Mouse (Mus musculus): ENCODE data around the gene Sgsm2. TPM values are rescaled to one million over a fixed set of nuclear protein-coding genes. Genes with fewer than 3 reads are reported as not detected.

The Sgsm2 gene
- polyA plus RNA-seq, 1 experiment from 2014 or later = 6.2 TPM

GRCm38 (mm10) chr11:74908618-74909399 is 11.9 kb upstream of the Sgsm2 start:
- ATAC-seq (ENCODE audit: insufficient read depth, low FRiP score, low read depth) = no peak
- 68% methylated on average over 12 of the region's 12 CpGs for WGBS
- H3K4me2 ChIP-seq = no peak overlapping the region
- no peak overlapping the region for H3K27ac ChIP-seq
- H3K4me1 ChIP-seq = no peaks in the 10 kb centered on the region
- no peaks in the 10 kb centered on the region for H3K9me3 ChIP-seq
- H3K9ac ChIP-seq = no peak overlapping the region
- no peaks in the 10 kb centered on the region for H3K27me3 ChIP-seq (replicated peaks)
- H3K36me3 ChIP-seq = peaks cover 61% of the 10 kb centered on the region
- no peak overlapping the region for H3K4me3 ChIP-seq (replicated peaks)

- H3K9me3 ChIP-seq = no peaks in the 10 kb centered on the region
- no peaks in the 10 kb centered on the region for H3K4me1 ChIP-seq
- no peak overlapping the region for H3K4me2 ChIP-seq
- 91% methylated on average over 6 of the region's 6 CpGs for WGBS
- H3K4me3 ChIP-seq (replicated peaks) = no peak overlapping the region
- no peak overlapping the region for H3K9ac ChIP-seq
- no peaks in the 10 kb centered on the region for H3K27me3 ChIP-seq (replicated peaks)
- H3K36me3 ChIP-seq = peaks cover 64% of the 10 kb centered on the region
- no peak for ATAC-seq (ENCODE audit: insufficient read depth, low FRiP score, low read depth)
- no peak overlapping the region for H3K27ac ChIP-seq
Observed at GRCm38 (mm10) chr11:74907850-74908249, 11.0 kb upstream of the Sgsm2 start.

GRCm38 (mm10) chr11:74902416-74902815 is 5.6 kb upstream of the Sgsm2 start:
- H3K4me3 ChIP-seq (replicated peaks) = no peak overlapping the region
- no peaks in the 10 kb centered on the region for H3K9me3 ChIP-seq
- no peak for ATAC-seq (ENCODE audit: insufficient read depth, low FRiP score, low read depth)
- H3K9ac ChIP-seq = no peak overlapping the region
- peaks cover 9% of the 10 kb centered on the region; the same call in 1 of the 2 replicates for H3K4me1 ChIP-seq
- no peak overlapping the region for H3K4me2 ChIP-seq
- H3K36me3 ChIP-seq = peaks cover 52% of the 10 kb centered on the region
- 81% methylated on average over 5 of the region's 5 CpGs for WGBS
- H3K27me3 ChIP-seq (replicated peaks) = no peaks in the 10 kb centered on the region
- H3K27ac ChIP-seq = no peak overlapping the region

GRCm38 (mm10) chr11:74901555-74901954 is 4.7 kb upstream of the Sgsm2 start:
- Histone ChIP-seq H3K36me3 (peaks cover 44% of the 10 kb centered on the region), H3K27ac (peak overlapping the region; percentile 42; the same call in 1 of the 2 replicates), H3K4me1 (peaks cover 11% of the 10 kb centered on the region; the same call in 1 of the 2 replicates), H3K4me2 (no peak overlapping the region), H3K4me3 (replicated peaks) (no peak overlapping the region), H3K9me3 (no peaks in the 10 kb centered on the region), H3K27me3 (replicated peaks) (no peaks in the 10 kb centered on the region), H3K9ac (no peak overlapping the region)
- WGBS = 72% methylated on average over 6 of the region's 6 CpGs
- no peak for ATAC-seq (ENCODE audit: insufficient read depth, low FRiP score, low read depth)

GRCm38 (mm10) chr11:74898517-74898827 is 1.6 kb upstream of the Sgsm2 start:
- peak overlapping the region; percentile 91 for H3K27ac ChIP-seq
- no peak for ATAC-seq (ENCODE audit: insufficient read depth, low FRiP score, low read depth)
- peak overlapping the region; percentile 87 for H3K9ac ChIP-seq
- peaks cover 15% of the 10 kb centered on the region; the same call in 1 of the 2 replicates for H3K4me1 ChIP-seq
- peak overlapping the region; percentile 96 for H3K4me3 ChIP-seq (replicated peaks)
- peaks cover 19% of the 10 kb centered on the region for H3K36me3 ChIP-seq
- H3K9me3 ChIP-seq = no peaks in the 10 kb centered on the region
- H3K4me2 ChIP-seq = peak overlapping the region; percentile 98
- no peaks in the 10 kb centered on the region for H3K27me3 ChIP-seq (replicated peaks)
- under 1% methylated on average over 7 of the region's 7 CpGs for WGBS

- H3K27me3 ChIP-seq (replicated peaks) = no peaks in the 10 kb centered on the region
- H3K4me3 ChIP-seq (replicated peaks) = peak within 1 kb of the TSS; percentile 96
- peak within 1 kb of the TSS; percentile 98 for H3K4me2 ChIP-seq
- WGBS = under 1% methylated on average over 54 of the region's 54 CpGs
- peak within 1 kb of the TSS; percentile 87 for H3K9ac ChIP-seq
- peak within 1 kb of the TSS; percentile 91 for H3K27ac ChIP-seq
- H3K36me3 ChIP-seq = peaks cover 17% of the 10 kb centered on the region
- ATAC-seq (ENCODE audit: insufficient read depth, low FRiP score, low read depth) = peak; percentile 85
- peaks cover 15% of the 10 kb centered on the region; the same call in 1 of the 2 replicates for H3K4me1 ChIP-seq
- H3K9me3 ChIP-seq = no peaks in the 10 kb centered on the region
Observed at GRCm38 (mm10) chr11:74897678-74898516, 1.0 kb upstream of the Sgsm2 start, which contains the start of gene Tsr1. Gene Tsr1 (plus strand): TSS chr11:74898071.

- Histone ChIP-seq H3K27ac (peak overlapping the region; percentile 91), H3K4me3 (replicated peaks) (peak overlapping the region; percentile 96), H3K27me3 (replicated peaks) (no peaks in the 10 kb centered on the region), H3K4me2 (peak overlapping the region; percentile 98), H3K4me1 (peaks cover 15% of the 10 kb centered on the region; the same call in 1 of the 2 replicates), H3K9me3 (no peaks in the 10 kb centered on the region), H3K9ac (peak overlapping the region; percentile 78), H3K36me3 (peaks cover 5% of the 10 kb centered on the region; the same call in 1 of the 2 replicates)
- 1% methylated on average over 54 of the region's 55 CpGs for WGBS
- ATAC-seq (ENCODE audit: insufficient read depth, low FRiP score, low read depth) = peak; percentile 61
Observed at GRCm38 (mm10) chr11:74895980-74896900, 620 bp downstream of the Sgsm2 start.

GRCm38 (mm10) chr11:74894619-74895018 is 2.2 kb downstream of the Sgsm2 start:
- no peaks in the 10 kb centered on the region for H3K27me3 ChIP-seq (replicated peaks)
- H3K9me3 ChIP-seq = no peaks in the 10 kb centered on the region
- WGBS = 76% methylated on average over 4 of the region's 4 CpGs
- no peak overlapping the region for H3K27ac ChIP-seq
- H3K4me2 ChIP-seq = no peak overlapping the region
- no peak overlapping the region for H3K4me3 ChIP-seq (replicated peaks)
- H3K36me3 ChIP-seq = no peaks in the 10 kb centered on the region
- H3K9ac ChIP-seq = no peak overlapping the region
- ATAC-seq (ENCODE audit: insufficient read depth, low FRiP score, low read depth) = no peak
- peaks cover 10% of the 10 kb centered on the region; the same call in 1 of the 2 replicates for H3K4me1 ChIP-seq

GRCm38 (mm10) chr11:74883098-74883497 is 13.8 kb downstream of the Sgsm2 start:
- Histone ChIP-seq H3K4me2 (no peak overlapping the region), H3K4me1 (0 out of 2 replicates have a peak, but pooled peaks cover 5% of the 10 kb centered on the region), H3K4me3 (replicated peaks) (no peak overlapping the region), H3K36me3 (no peaks in the 10 kb centered on the region), H3K9ac (no peak overlapping the region), H3K27ac (no peak overlapping the region), H3K27me3 (replicated peaks) (no peaks in the 10 kb centered on the region), H3K9me3 (no peaks in the 10 kb centered on the region)
- 90% methylated on average over 10 of the region's 10 CpGs for WGBS
- ATAC-seq (ENCODE audit: insufficient read depth, low FRiP score, low read depth) = no peak

- Histone ChIP-seq H3K4me1 (0 out of 2 replicates have a peak, but pooled peaks cover 8% of the 10 kb centered on the region), H3K9me3 (no peaks in the 10 kb centered on the region), H3K27ac (no peak overlapping the region), H3K4me2 (no peak overlapping the region; the same call in 1 of the 2 replicates), H3K9ac (no peak overlapping the region), H3K4me3 (replicated peaks) (no peak overlapping the region), H3K36me3 (no peaks in the 10 kb centered on the region), H3K27me3 (replicated peaks) (no peaks in the 10 kb centered on the region)
- 63% methylated on average over 14 of the region's 14 CpGs for WGBS
- ATAC-seq (ENCODE audit: insufficient read depth, low FRiP score, low read depth) = no peak
Observed at GRCm38 (mm10) chr11:74881979-74882378, 14.9 kb downstream of the Sgsm2 start.

- no peak for ATAC-seq (ENCODE audit: insufficient read depth, low FRiP score, low read depth)
- Histone ChIP-seq H3K9ac (no peak overlapping the region), H3K9me3 (no peaks in the 10 kb centered on the region), H3K4me3 (replicated peaks) (no peak overlapping the region), H3K27ac (no peak overlapping the region), H3K27me3 (replicated peaks) (no peaks in the 10 kb centered on the region), H3K4me1 (0 out of 2 replicates have a peak, but pooled peaks cover 12% of the 10 kb centered on the region), H3K4me2 (no peak overlapping the region), H3K36me3 (no peaks in the 10 kb centered on the region)
- WGBS = 87% methylated on average over 9 of the region's 9 CpGs
Observed at GRCm38 (mm10) chr11:74880999-74881398, 15.9 kb downstream of the Sgsm2 start.

All from stomach, embryonic 15.5 days (tissue).